Mouse (Mus musculus) liver, postnatal 0 days (tissue): Measurements from ENCODE around the gene Ndufa13. TPM values are rescaled to one million over a fixed set of nuclear protein-coding genes. Genes with fewer than 3 reads are reported as not detected.
A peak's percentile ranks its signal among the peaks of the same experiment; 100 is the strongest.

Experiments used
- ATAC-seq: fragments of 200-750 bp; cut with Nextera tagmentation; 2 replicates; pipeline ENCODE4 v1.8.0; 2017; ENCODE audit warnings: mild to moderate bottlenecking, moderate library complexity
- DNase-seq: peaks from one replicate; pipeline ENCODE4 v3.0.0-alpha.2; 2016
- H3K27ac ChIP-seq: fragments of 300-500 bp; sonication (generic); 2 replicates; pipeline ENCODE4 v1.5.1; 2014; ENCODE audit warnings: antibody characterized with exemption, moderate library complexity, mild to moderate bottlenecking, low read depth
- H3K27me3 ChIP-seq: fragments of 300-500 bp; sonication (generic); 2 replicates; pipeline ENCODE4 v1.6.1; 2014; ENCODE audit warnings: low read length, control low read depth, mixed read lengths; ENCODE audit not compliant: insufficient read depth
- H3K36me3 ChIP-seq: fragments of 300-500 bp; sonication (generic); replicated peaks from 2 replicates; pipeline ENCODE4 v1.6.1; 2014; ENCODE audit warnings: mild to moderate bottlenecking, control low read depth, low read length, moderate library complexity, mixed read lengths; ENCODE audit not compliant: insufficient read depth
- H3K4me1 ChIP-seq: fragments of 300-500 bp; sonication (generic); 2 replicates; pipeline ENCODE4 v1.6.1; 2014; ENCODE audit warnings: antibody characterized with exemption, mild to moderate bottlenecking, control low read depth; ENCODE audit not compliant: insufficient read depth
- H3K4me2 ChIP-seq: fragments of 300-500 bp; sonication (generic); 2 replicates; pipeline ENCODE4 v1.6.1; 2014; ENCODE audit warnings: low read depth, mild to moderate bottlenecking, low read length, moderate library complexity, mixed read lengths
- H3K4me3 ChIP-seq: fragments of 300-500 bp; sonication (generic); 2 replicates; pipeline ENCODE4 v1.5.1; 2014; ENCODE audit warnings: low read depth, low read length
- H3K9ac ChIP-seq: fragments of 300-500 bp; sonication (generic); replicated peaks from 2 replicates; pipeline ENCODE4 v1.6.1; 2014; ENCODE audit warnings: mild to moderate bottlenecking, moderate library complexity
- H3K9me3 ChIP-seq: fragments of 300-500 bp; sonication (generic); 2 replicates; pipeline ENCODE4 v1.6.1; 2016; ENCODE audit warnings: mild to moderate bottlenecking, control low read depth, low read length, mixed read lengths
- CTCF ChIP-seq: sonication (generic); IDR thresholded peaks from 2 replicates; pipeline ENCODE4 v1.5.1; 2016; ENCODE audit warnings: antibody characterized with exemption, low read depth
- EP300 ChIP-seq: IDR thresholded peaks from 2 replicates; pipeline ENCODE4 v1.6.1; 2016; ENCODE audit warnings: antibody characterized with exemption, low read depth, mild to moderate bottlenecking
- WGBS: fragments of 180-500 bp; shearing (Covaris S2); extraction: QIAGEN DNeasy Blood & Tissue Kit; methylation state at CpG from one replicate; pipeline ENCODE4 v1.1.7; 2014; ENCODE audit not compliant: insufficient replicate concordance; 5-methylcytosine and 5-hydroxymethylcytosine counted together
- polyA plus RNA-seq: library from polyadenylated mRNA; unstranded; fragments of >200 nt; fragmentation: Nextera tagmentation; extraction: Ambion mirVana; gene quantifications from 2 replicates; pipeline ENCODE4 v1.2.1, GENCODE M21; 2015

Ndufa13 gene
- polyA plus RNA-seq, 1 experiment from 2014 or later = 152 TPM

DNA sequence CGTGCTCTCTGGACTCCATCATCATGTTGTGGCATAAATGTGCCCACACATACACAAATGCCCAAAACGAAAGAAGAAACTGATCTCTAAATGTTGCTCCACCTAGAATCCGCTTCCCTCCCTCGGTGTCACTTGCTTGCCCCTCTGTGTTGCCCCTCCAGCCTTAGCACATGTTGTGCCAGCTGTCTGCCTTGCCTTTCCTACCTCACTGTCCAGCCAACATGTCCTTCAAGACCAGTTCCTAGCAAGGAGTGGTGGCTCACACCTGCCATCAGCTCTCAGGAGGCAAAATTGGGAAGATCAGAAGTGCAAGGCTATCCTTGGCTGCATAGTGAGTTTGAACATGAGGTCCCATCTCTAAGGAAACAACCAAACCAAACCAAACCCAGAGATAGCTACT is 25.0 kb downstream of the Ndufa13 start:
- Histone ChIP-seq H3K4me3 (no peak overlapping the region), H3K4me2 (no peak overlapping the region), H3K27ac (no peak overlapping the region), H3K4me1 (peaks cover 10% of the 10 kb centered on the region), H3K9ac (no peak overlapping the region), H3K27me3 (peaks cover 40% of the 10 kb centered on the region), H3K36me3 (no peaks in the 10 kb centered on the region), H3K9me3 (0 out of 2 replicates have a peak, but pooled peaks cover 2% of the 10 kb centered on the region)
- TF ChIP-seq EP300 (no peak), CTCF (no peak)
- 82% methylated on average over 4 of the region's 4 CpGs for WGBS
- ATAC-seq (no peak), DNase-seq (no peak)

DNA sequence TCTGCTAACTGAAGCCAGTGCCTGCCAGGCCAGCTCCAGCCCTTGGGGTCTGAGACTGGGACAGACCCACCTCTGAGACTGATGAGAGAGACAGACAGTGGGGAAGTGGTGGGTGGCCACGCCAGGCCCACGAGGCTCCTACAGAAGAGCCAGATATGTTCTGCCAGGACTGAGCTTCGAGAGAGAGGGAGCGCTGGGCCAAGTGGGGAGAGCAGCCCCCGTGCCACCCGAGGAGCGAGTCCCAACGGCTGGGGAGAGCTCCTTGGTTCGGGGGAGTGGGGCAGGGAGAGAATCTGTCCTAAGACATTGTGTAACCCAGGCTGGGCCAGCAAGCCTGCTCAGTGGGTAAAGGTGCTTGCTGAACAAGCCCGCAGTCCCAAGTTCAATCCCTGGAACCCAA is 25.4 kb downstream of the Ndufa13 start:
- H3K36me3 ChIP-seq = no peaks in the 10 kb centered on the region
- H3K27me3 ChIP-seq = peaks cover 36% of the 10 kb centered on the region
- H3K9me3 ChIP-seq = 0 out of 2 replicates have a peak, but pooled peaks cover 2% of the 10 kb centered on the region
- TF ChIP-seq CTCF (no peak), EP300 (no peak)
- no peak overlapping the region for H3K27ac ChIP-seq
- ATAC-seq (no peak), DNase-seq (no peak)
- H3K9ac ChIP-seq = no peak overlapping the region
- H3K4me2 ChIP-seq = no peak overlapping the region
- peaks cover 6% of the 10 kb centered on the region for H3K4me1 ChIP-seq
- WGBS = 67% methylated on average over 10 of the region's 10 CpGs
- H3K4me3 ChIP-seq = no peak overlapping the region

DNA sequence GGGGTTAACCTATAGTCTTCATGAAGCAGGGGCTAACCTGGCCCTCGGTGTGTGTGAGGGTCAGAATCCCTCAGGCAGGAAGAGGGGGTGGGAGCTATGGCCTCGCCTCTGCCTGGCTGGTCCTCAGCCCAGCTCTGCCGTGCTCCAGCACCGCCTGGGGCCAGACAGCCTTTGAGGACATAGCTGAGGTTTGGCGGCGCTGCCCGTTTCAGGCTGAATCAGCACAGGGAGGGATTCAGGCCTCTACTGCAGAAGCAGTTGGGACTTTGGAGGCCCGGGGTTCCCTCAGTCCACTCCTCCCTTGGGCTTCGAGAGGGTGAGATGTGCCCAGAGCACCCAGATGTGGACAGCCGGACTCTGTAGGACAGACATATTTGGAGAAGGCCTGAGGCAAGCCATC is 26.3 kb downstream of the Ndufa13 start:
- Histone ChIP-seq H3K4me2 (no peak overlapping the region), H3K9ac (no peak overlapping the region), H3K27ac (no peak overlapping the region), H3K4me3 (no peak overlapping the region), H3K36me3 (no peaks in the 10 kb centered on the region), H3K27me3 (peaks cover 27% of the 10 kb centered on the region), H3K9me3 (no peaks in the 10 kb centered on the region), H3K4me1 (no peaks in the 10 kb centered on the region)
- ATAC-seq (no peak), DNase-seq (no peak)
- WGBS = 43% methylated on average over 10 of the region's 10 CpGs
- TF ChIP-seq CTCF (no peak), EP300 (no peak)

GRCm38 (mm10) chr8:69874654-69875053 is 27.7 kb downstream of the Ndufa13 start:
- DNase-seq (no peak), ATAC-seq (no peak)
- H3K27ac ChIP-seq = no peak overlapping the region
- H3K4me3 ChIP-seq = no peak overlapping the region
- TF ChIP-seq EP300 = no peak
- TF ChIP-seq CTCF = no peak
- H3K4me1 ChIP-seq = no peaks in the 10 kb centered on the region
- H3K36me3 ChIP-seq = no peaks in the 10 kb centered on the region
- H3K27me3 ChIP-seq = peaks cover 13% of the 10 kb centered on the region; the same call in 1 of the 2 replicates
- WGBS = 79% methylated on average over 13 of the region's 13 CpGs
- H3K4me2 ChIP-seq = no peak overlapping the region
- no peaks in the 10 kb centered on the region for H3K9me3 ChIP-seq
- H3K9ac ChIP-seq = no peak overlapping the region

DNA sequence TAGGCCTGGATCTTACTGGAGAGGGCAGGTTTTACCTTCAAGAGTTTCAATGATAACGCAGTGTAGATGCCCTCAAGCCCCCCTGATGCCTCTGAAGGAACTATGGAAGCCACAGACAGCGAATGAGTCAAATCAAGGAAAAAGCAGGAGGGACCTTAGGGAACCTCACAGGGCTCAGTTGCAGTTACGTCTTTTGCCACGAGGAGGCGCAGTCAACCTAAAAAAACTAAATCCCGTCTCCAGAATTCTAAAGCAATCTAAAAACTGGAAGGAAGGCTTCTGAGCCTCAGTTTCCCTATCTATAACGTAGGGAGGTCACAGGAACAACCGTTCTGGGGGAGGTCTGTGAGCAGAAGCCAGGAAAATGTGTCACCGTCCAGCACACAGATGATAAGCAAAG is 28.2 kb downstream of the Ndufa13 start:
- H3K36me3 ChIP-seq = no peaks in the 10 kb centered on the region
- H3K9ac ChIP-seq = no peak overlapping the region
- no peak overlapping the region for H3K27ac ChIP-seq
- no peak overlapping the region for H3K4me3 ChIP-seq
- peaks cover 8% of the 10 kb centered on the region; the same call in 1 of the 2 replicates for H3K27me3 ChIP-seq
- TF ChIP-seq CTCF (peak; percentile 78), EP300 (no peak)
- ATAC-seq (no peak), DNase-seq (peak; percentile 71)
- WGBS = 11% methylated on average over 9 of the region's 9 CpGs
- no peaks in the 10 kb centered on the region for H3K9me3 ChIP-seq
- no peaks in the 10 kb centered on the region for H3K4me1 ChIP-seq
- H3K4me2 ChIP-seq = no peak overlapping the region

DNA sequence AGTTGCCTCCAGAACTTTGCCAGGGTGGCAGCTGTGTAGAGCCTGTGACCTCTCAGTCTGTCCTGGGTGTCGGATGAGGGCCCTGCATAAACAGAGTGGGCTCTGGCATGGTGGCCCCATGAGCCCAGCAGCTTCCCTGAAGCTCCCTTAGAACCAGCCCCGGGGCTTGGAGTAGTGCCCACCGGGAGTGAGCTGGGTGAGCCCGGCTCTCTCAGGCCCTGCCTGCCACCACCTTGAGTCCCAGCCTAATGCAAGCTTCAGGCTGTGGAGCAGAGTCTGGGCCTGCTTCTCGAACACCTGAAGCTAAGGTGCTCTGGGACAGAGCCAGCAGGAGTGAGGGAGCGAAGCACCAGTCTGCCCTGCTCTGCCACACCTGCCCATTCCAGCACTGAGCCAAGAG is 31.5 kb downstream of the Ndufa13 start:
- TF ChIP-seq EP300 (no peak), CTCF (no peak)
- Histone ChIP-seq H3K27ac (no peak overlapping the region), H3K27me3 (no peaks in the 10 kb centered on the region), H3K36me3 (no peaks in the 10 kb centered on the region), H3K9me3 (no peaks in the 10 kb centered on the region), H3K4me3 (no peak overlapping the region), H3K4me1 (no peaks in the 10 kb centered on the region), H3K9ac (no peak overlapping the region), H3K4me2 (no peak overlapping the region)
- WGBS = 79% methylated on average over 6 of the region's 6 CpGs
- DNase-seq (no peak), ATAC-seq (no peak)

DNA sequence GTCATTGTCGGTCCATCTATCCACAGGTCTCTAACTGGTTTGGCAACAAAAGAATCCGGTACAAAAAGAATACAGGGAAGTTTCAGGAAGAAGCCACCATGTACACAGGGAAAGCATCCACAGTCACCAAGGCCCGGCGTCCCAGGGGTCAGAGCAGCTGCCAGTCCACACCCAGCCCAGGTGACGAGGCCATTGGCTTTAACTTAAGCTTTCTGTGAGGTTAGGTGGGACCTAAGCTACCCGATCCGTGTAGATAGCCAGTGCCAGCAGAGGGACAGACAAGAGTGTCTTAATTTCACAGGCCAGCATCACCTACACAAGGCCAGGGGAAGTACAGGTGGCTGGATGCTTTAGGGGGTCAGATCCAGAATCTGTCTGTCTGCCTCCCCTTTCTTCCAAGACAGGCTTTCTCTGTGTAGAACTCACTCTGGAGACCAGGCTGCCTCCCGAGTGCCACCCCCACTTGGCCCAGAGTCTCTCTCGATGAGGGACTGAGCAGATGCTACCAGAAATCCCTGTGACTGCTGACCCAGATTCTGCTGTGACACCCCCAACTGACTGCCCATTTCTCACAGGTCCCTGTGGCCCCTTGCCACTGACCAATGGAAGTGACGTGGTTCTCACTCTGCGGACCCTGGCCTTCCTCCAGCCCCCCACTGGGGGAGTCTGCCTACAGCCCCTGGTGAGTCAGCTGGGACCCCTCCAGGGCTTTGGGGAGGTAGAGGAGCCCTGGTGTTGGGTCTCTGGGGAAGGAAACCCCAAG is 32.2 kb downstream of the Ndufa13 start:
- TF ChIP-seq EP300 (no peak), CTCF (no peak)
- ATAC-seq = no peak
- DNase-seq = no peak
- Histone ChIP-seq H3K9me3 (no peaks in the 10 kb centered on the region), H3K4me3 (no peak overlapping the region), H3K36me3 (no peaks in the 10 kb centered on the region), H3K27ac (no peak overlapping the region), H3K27me3 (no peaks in the 10 kb centered on the region), H3K4me2 (no peak overlapping the region), H3K9ac (no peak overlapping the region), H3K4me1 (no peaks in the 10 kb centered on the region)
- 77% methylated on average over 11 of the region's 11 CpGs for WGBS
